Mouse (Mus musculus) liver (tissue): ENCODE measurements around the gene Tmem50b.
"Not testable (repeated sequence)": the region's sequence is repeated elsewhere in the genome, so short reads cannot be mapped to it uniquely, and the experiment has no call there.

Experiments used
- DNase-seq: peaks from one replicate; pipeline ENCODE4 v3.0.0-alpha.2; 2020; ENCODE audit warnings: mixed read lengths

Tmem50b gene

GRCm38 (mm10) chr16:91534888-91535287 is 62.7 kb downstream of the Tmem50b start:
- DNase-seq: no peak

- DNase-seq: peak; percentile 87
Measured at GRCm38 (mm10) chr16:91534477-91534876, 63.1 kb downstream of the Tmem50b start.

GRCm38 (mm10) chr16:91533097-91534001 is 64.3 kb downstream of the Tmem50b start:
- no peak for DNase-seq

- DNase-seq: no peak
Measured at GRCm38 (mm10) chr16:91532429-91532828, 65.2 kb downstream of the Tmem50b start.

GRCm38 (mm10) chr16:91531856-91532255 is 65.7 kb downstream of the Tmem50b start:
- DNase-seq: no peak

GRCm38 (mm10) chr16:91530830-91531229 is 66.8 kb downstream of the Tmem50b start:
- not testable (repeated sequence) for DNase-seq

- no peak for DNase-seq
Measured at GRCm38 (mm10) chr16:91528578-91528977, 69.0 kb downstream of the Tmem50b start.

GRCm38 (mm10) chr16:91527500-91527899 is 70.1 kb downstream of the Tmem50b start:
- DNase-seq: peak; percentile 45

GRCm38 (mm10) chr16:91527051-91527450 is 70.5 kb downstream of the Tmem50b start:
- DNase-seq: peak; percentile 46

- DNase-seq: no peak
Measured at GRCm38 (mm10) chr16:91526274-91526673, 71.3 kb downstream of the Tmem50b start.
